Mouse (Mus musculus): ENCODE results near the gene Cbfa2t2.

GRCm38 (mm10) chr2:154577744-154578067 is 141.4 kb downstream of the Cbfa2t2 start:
- TF ChIP-seq CTCF (IDR thresholded peaks at IDR 0.05; ENCODE audit: extremely low read depth, insufficient read length, insufficient replicate concordance, low read depth, low read length) (no peak), POLR2A (IDR thresholded peaks at IDR 0.05; ENCODE audit: low read depth, low read length) (no peak)
